Mouse (Mus musculus): Measurements from ENCODE around the gene Sdk1.

The Sdk1 gene

GRCm38 (mm10) chr5:141240841-141241543 lies at the start of gene Sdk1:
Gene Sdk1 (plus strand): TSS chr5:141241490.
- DNase-seq, result peak; percentile 91

- no peak for DNase-seq
These were observed 44.0 kb upstream of the Sdk1 start for GRCm38 (mm10) chr5:141197278-141197677.

GRCm38 (mm10) chr5:141202276-141203065 lies 38.8 kb upstream of the Sdk1 start:
- DNase-seq, result no peak

- DNase-seq, result no peak
These were observed 34.2 kb upstream of the Sdk1 start for GRCm38 (mm10) chr5:141207061-141207460.

- DNase-seq, result no peak
These were observed 16.0 kb upstream of the Sdk1 start for GRCm38 (mm10) chr5:141225243-141225642.

- no peak for DNase-seq
These were observed 7.0 kb upstream of the Sdk1 start for GRCm38 (mm10) chr5:141234326-141234725.

- no peak for DNase-seq
These were observed 1.9 kb upstream of the Sdk1 start for GRCm38 (mm10) chr5:141239401-141239800.

GRCm38 (mm10) chr5:141240441-141240840 lies 849 bp upstream of the Sdk1 start:
- DNase-seq, result no peak

GRCm38 (mm10) chr5:141241645-141242284 lies 475 bp downstream of the Sdk1 start:
- DNase-seq, result peak; percentile 9

- DNase-seq, result no peak
These were observed 2.1 kb downstream of the Sdk1 start for GRCm38 (mm10) chr5:141243253-141243965.

GRCm38 (mm10) chr5:141264253-141264652 lies 23.0 kb downstream of the Sdk1 start:
- no peak for DNase-seq

GRCm38 (mm10) chr5:141277112-141277511 lies 35.8 kb downstream of the Sdk1 start:
- no peak for DNase-seq

- no peak for DNase-seq
These were observed 40.5 kb downstream of the Sdk1 start for GRCm38 (mm10) chr5:141281751-141282150.

- no peak for DNase-seq
These were observed 48.3 kb downstream of the Sdk1 start for GRCm38 (mm10) chr5:141289611-141290010.

GRCm38 (mm10) chr5:141295240-141295639 lies 54.0 kb downstream of the Sdk1 start:
- DNase-seq, result no peak

- no peak for DNase-seq
These were observed 61.0 kb downstream of the Sdk1 start for GRCm38 (mm10) chr5:141302287-141302694.

- no peak for DNase-seq
These were observed 62.5 kb downstream of the Sdk1 start for GRCm38 (mm10) chr5:141303746-141304145.

GRCm38 (mm10) chr5:141304706-141305105 lies 63.4 kb downstream of the Sdk1 start:
- no peak for DNase-seq

- no peak for DNase-seq
These were observed 69.4 kb downstream of the Sdk1 start for GRCm38 (mm10) chr5:141310641-141311040.

GRCm38 (mm10) chr5:141311801-141312200 lies 70.5 kb downstream of the Sdk1 start:
- DNase-seq, result no peak

- DNase-seq, result no peak
These were observed 71.0 kb downstream of the Sdk1 start for GRCm38 (mm10) chr5:141312305-141312704.

- no peak for DNase-seq
These were observed 75.8 kb downstream of the Sdk1 start for GRCm38 (mm10) chr5:141317095-141317494.

- peak; percentile 30 for DNase-seq
These were observed 83.6 kb downstream of the Sdk1 start for GRCm38 (mm10) chr5:141324910-141325309.

Data from cerebellum, adult 9-11 months (tissue).